Mouse (Mus musculus): Measurements from ENCODE around the gene Olfr723. TPM values are rescaled to one million over a fixed set of nuclear protein-coding genes. Genes with fewer than 3 reads are reported as not detected.

Gene Olfr723
- not detected for polyA plus RNA-seq (2014; fragmentation: Illumina TruSeq; extraction: RNeasy Lipid Tissue Mini Kit (QIAGEN cat#74804); ENCODE audit: low read depth, low replicate concordance)

GRCm38 (mm10) chr14:49931687-49932086, at the start of gene Olfr723:
Gene Olfr723 (minus strand): TSS chr14:49931787.

GRCm38 (mm10) chr14:49963174-49963573, 31.6 kb upstream of the Olfr723 start, which contains the start of gene Olfr724:
Gene Olfr724 (minus strand): TSS chr14:49963274.

GRCm38 (mm10) chr14:49901899-49902298, 29.7 kb downstream of the Olfr723 start, which contains the start of gene Olfr722:
Gene Olfr722 (minus strand): TSS chr14:49901999.

Other genes with a start within 250 kb of the Olfr723 start
- 0.64 TPM for gene Armh4, start 148.4 kb downstream of the Olfr723 start, polyA plus RNA-seq (2014; fragmentation: Illumina TruSeq; extraction: RNeasy Lipid Tissue Mini Kit (QIAGEN cat#74804); ENCODE audit: low read depth, low replicate concordance)
- gene Olfr722, start 29.8 kb downstream of the Olfr723 start, polyA plus RNA-seq (2014; fragmentation: Illumina TruSeq; extraction: RNeasy Lipid Tissue Mini Kit (QIAGEN cat#74804); ENCODE audit: low read depth, low replicate concordance): not detected
- not detected for gene Olfr724, start 31.5 kb upstream of the Olfr723 start, polyA plus RNA-seq (2014; fragmentation: Illumina TruSeq; extraction: RNeasy Lipid Tissue Mini Kit (QIAGEN cat#74804); ENCODE audit: low read depth, low replicate concordance)
- gene Olfr725, start 108.6 kb upstream of the Olfr723 start, polyA plus RNA-seq (2014; fragmentation: Illumina TruSeq; extraction: RNeasy Lipid Tissue Mini Kit (QIAGEN cat#74804); ENCODE audit: low read depth, low replicate concordance): not detected
- not detected for gene Olfr726, start 159.2 kb upstream of the Olfr723 start, polyA plus RNA-seq (2014; fragmentation: Illumina TruSeq; extraction: RNeasy Lipid Tissue Mini Kit (QIAGEN cat#74804); ENCODE audit: low read depth, low replicate concordance)
- gene Olfr727, start 191.4 kb upstream of the Olfr723 start, polyA plus RNA-seq (2014; fragmentation: Illumina TruSeq; extraction: RNeasy Lipid Tissue Mini Kit (QIAGEN cat#74804); ENCODE audit: low read depth, low replicate concordance): not detected
- not detected for gene Olfr728, start 210.9 kb upstream of the Olfr723 start, polyA plus RNA-seq (2014; fragmentation: Illumina TruSeq; extraction: RNeasy Lipid Tissue Mini Kit (QIAGEN cat#74804); ENCODE audit: low read depth, low replicate concordance)
- not detected for gene Olfr729, start 221.1 kb upstream of the Olfr723 start, polyA plus RNA-seq (2014; fragmentation: Illumina TruSeq; extraction: RNeasy Lipid Tissue Mini Kit (QIAGEN cat#74804); ENCODE audit: low read depth, low replicate concordance)

All from testis, adult 10 weeks (tissue).